In genomic region chr13:10930741-10931140, GRCm38 (mm10) we compare ENCODE assay signal across 17 mouse cellular contexts.
DNase-seq lines count a peak whose midpoint lies in the region; ATAC-seq and TF ChIP-seq lines count a peak whose summit lies in the region.
"Had no signal": no experiment of that assay in that cellular context is flagged by ENCODE, and none has a peak within 500 bp of the region (broad histone marks: within the 10 kb centered on the region; RNA-seq: fewer than 3 reads in every experiment).

No protein-coding gene starts in this region.

- DNase-seq in hindbrain, postnatal 0 days (ENCODE audit: low spot score), result peak; percentile 14
- no peak for DNase-seq in hindbrain, embryonic 14.5 days (ENCODE audit: low spot score)
- DNase-seq in liver, adult 2 months (ENCODE audit: extremely low read depth, low read depth, low spot score), result peak; percentile 19
- DNase-seq in liver, embryonic 11.5 days (ENCODE audit: low spot score), result no peak
- DNase-seq in ES-CJ7 (ENCODE audit: low read depth, low spot score) (peak; percentile 52), R1 (ENCODE audit: low read depth, low spot score) (peak; percentile 52)
- DNase-seq in cerebellum, adult 9-10 months, result no peak
- DNase-seq in ovary, postnatal 14 days (ENCODE audit: low spot score), result no peak
- DNase-seq: cerebellum, adult 11 months; cerebellum, postnatal 25 days; gastrocnemius, postnatal 36 days; heart, postnatal 10 days; thymus, postnatal 4 days had no signal

- no peaks in the 10 kb centered on the region for H3K36me3 ChIP-seq in hindbrain, postnatal 0 days (ENCODE audit: insufficient read depth, low read length)
- H3K36me3 ChIP-seq in hindbrain, embryonic 14.5 days (replicated peaks; ENCODE audit: control insufficient read depth, insufficient read depth), result no peaks in the 10 kb centered on the region
- H3K36me3 ChIP-seq in liver, adult 2 months (ENCODE audit: control insufficient read depth, insufficient read depth, low read length), result no peaks in the 10 kb centered on the region
- H3K36me3 ChIP-seq in liver, embryonic 11.5 days (ENCODE audit: control insufficient read depth, insufficient read depth, low read length), result no peaks in the 10 kb centered on the region
- H3K36me3 ChIP-seq: heart, embryonic 10.5 days; hindbrain, embryonic 13.5 days; neural tube, embryonic 12.5 days had no signal

- no peak overlapping the region for H3K9ac ChIP-seq in hindbrain, postnatal 0 days (replicated peaks; ENCODE audit: low read length)
- H3K9ac ChIP-seq in hindbrain, embryonic 14.5 days, result no peak overlapping the region
- H3K9ac ChIP-seq in liver, adult 2 months (ENCODE audit: low read depth, low read length), result no peak overlapping the region
- H3K9ac ChIP-seq in liver, embryonic 11.5 days (ENCODE audit: low read depth, low read length), result no peak overlapping the region
- H3K9ac ChIP-seq: hindbrain, embryonic 13.5 days; liver, embryonic 14.5 days; neural tube, embryonic 12.5 days had no signal

- H3K4me1 ChIP-seq in hindbrain, postnatal 0 days (ENCODE audit: insufficient read depth, low read length), result no peaks in the 10 kb centered on the region
- no peaks in the 10 kb centered on the region for H3K4me1 ChIP-seq in hindbrain, embryonic 14.5 days (replicated peaks; ENCODE audit: control insufficient read depth, insufficient read depth, low read length)
- no peaks in the 10 kb centered on the region for H3K4me1 ChIP-seq in liver, adult 2 months (ENCODE audit: control insufficient read depth, insufficient read depth, low read length)
- no peaks in the 10 kb centered on the region for H3K4me1 ChIP-seq in liver, embryonic 11.5 days (replicated peaks; ENCODE audit: control insufficient read depth, insufficient read depth, low read length)
- H3K4me1 ChIP-seq: heart, embryonic 10.5 days; hindbrain, embryonic 13.5 days; neural tube, embryonic 12.5 days had no signal

- TF ChIP-seq CTCF in hindbrain, postnatal 0 days (IDR thresholded peaks at IDR 0.05; ENCODE audit: low read depth), result peak; percentile 38; the same call in 1 of the 2 replicates
- no peak for TF ChIP-seq CTCF in liver, adult 2 months (IDR thresholded peaks at IDR 0.05; ENCODE audit: low read depth, low read length)

- 99% methylated on average over 3 of the region's 3 CpGs for WGBS in hindbrain, postnatal 0 days
- 97% methylated on average over 3 of the region's 3 CpGs for WGBS in hindbrain, embryonic 14.5 days
- WGBS in liver, adult 2 months, result 93% methylated on average over 3 of the region's 3 CpGs
- 84% methylated on average over 3 of the region's 3 CpGs for WGBS in liver, embryonic 11.5 days

- TF ChIP-seq POLR2A in liver, adult 2 months (IDR thresholded peaks at IDR 0.05; ENCODE audit: extremely low read depth, insufficient read depth, low read length), result no peak

- no peaks in the 10 kb centered on the region for H3K27me3 ChIP-seq in hindbrain, postnatal 0 days (ENCODE audit: insufficient read depth, low read length)
- H3K27me3 ChIP-seq in hindbrain, embryonic 14.5 days (ENCODE audit: control insufficient read depth, insufficient read depth, low read length), result no peaks in the 10 kb centered on the region
- H3K27me3 ChIP-seq in liver, adult 2 months (ENCODE audit: control insufficient read depth, insufficient read depth, low read length), result no peaks in the 10 kb centered on the region
- H3K27me3 ChIP-seq in liver, embryonic 11.5 days (replicated peaks; ENCODE audit: control insufficient read depth, insufficient read depth, low read length), result no peaks in the 10 kb centered on the region
- H3K27me3 ChIP-seq: hindbrain, embryonic 13.5 days; neural tube, embryonic 12.5 days had no signal

- no peak overlapping the region for H3K4me3 ChIP-seq in hindbrain, postnatal 0 days (ENCODE audit: low read length)
- no peak overlapping the region for H3K4me3 ChIP-seq in hindbrain, embryonic 14.5 days (replicated peaks; ENCODE audit: low read length)
- no peak overlapping the region for H3K4me3 ChIP-seq in liver, adult 2 months (ENCODE audit: insufficient read depth, low read depth, low read length)
- no peak overlapping the region for H3K4me3 ChIP-seq in liver, embryonic 11.5 days (ENCODE audit: low read depth, low read length)
- H3K4me3 ChIP-seq: heart, embryonic 10.5 days; hindbrain, embryonic 13.5 days; neural tube, embryonic 12.5 days had no signal

- H3K4me2 ChIP-seq in hindbrain, postnatal 0 days (ENCODE audit: low read depth, low read length), result no peak overlapping the region
- no peak overlapping the region for H3K4me2 ChIP-seq in hindbrain, embryonic 14.5 days (replicated peaks)
- H3K4me2 ChIP-seq in liver, embryonic 11.5 days, result no peak overlapping the region
- H3K4me2 ChIP-seq: hindbrain, embryonic 13.5 days; neural tube, embryonic 12.5 days had no signal

- no peak overlapping the region for H3K27ac ChIP-seq in hindbrain, postnatal 0 days
- no peak overlapping the region for H3K27ac ChIP-seq in hindbrain, embryonic 14.5 days
- H3K27ac ChIP-seq in liver, adult 2 months (replicated peaks; ENCODE audit: insufficient read depth, low read depth, low read length), result no peak overlapping the region
- no peak overlapping the region for H3K27ac ChIP-seq in liver, embryonic 11.5 days (ENCODE audit: low read depth, low read length)
- H3K27ac ChIP-seq: heart, embryonic 10.5 days; hindbrain, embryonic 13.5 days; liver, embryonic 14.5 days; neural tube, embryonic 12.5 days had no signal

- ATAC-seq in hindbrain, postnatal 0 days, result no peak
- ATAC-seq in hindbrain, embryonic 14.5 days (ENCODE audit: low FRiP score), result no peak
- no peak for ATAC-seq in liver, embryonic 11.5 days (replicated peaks; ENCODE audit: low FRiP score)

- H3K79me2 ChIP-seq in liver, adult 2 months (ENCODE audit: control insufficient read depth, insufficient read depth, low read length), result no peaks in the 10 kb centered on the region

- no peaks in the 10 kb centered on the region for H3K9me3 ChIP-seq in hindbrain, postnatal 0 days (ENCODE audit: low read length)
- no peaks in the 10 kb centered on the region for H3K9me3 ChIP-seq in hindbrain, embryonic 14.5 days (ENCODE audit: control insufficient read depth, low read length)
- H3K9me3 ChIP-seq in liver, embryonic 11.5 days (ENCODE audit: control insufficient read depth, low read length), result no peaks in the 10 kb centered on the region
- H3K9me3 ChIP-seq: heart, embryonic 10.5 days; hindbrain, embryonic 13.5 days; neural tube, embryonic 12.5 days had no signal

Comparison
In these comparisons a context has a peak if more than half of its experiments do, and no peak if none do; other contexts are left out.
1. DNase-seq: peak in hindbrain, postnatal 0 days (single experiment), liver, adult 2 months (single experiment), ES-CJ7 (single experiment) and R1 (single experiment); none in hindbrain, embryonic 14.5 days (single experiment), liver, embryonic 11.5 days (single experiment), cerebellum, adult 9-10 months (single experiment) and ovary, postnatal 14 days (single experiment).